Mouse (Mus musculus): ENCODE measurements around the gene Nptx1.

Gene Nptx1

DNA sequence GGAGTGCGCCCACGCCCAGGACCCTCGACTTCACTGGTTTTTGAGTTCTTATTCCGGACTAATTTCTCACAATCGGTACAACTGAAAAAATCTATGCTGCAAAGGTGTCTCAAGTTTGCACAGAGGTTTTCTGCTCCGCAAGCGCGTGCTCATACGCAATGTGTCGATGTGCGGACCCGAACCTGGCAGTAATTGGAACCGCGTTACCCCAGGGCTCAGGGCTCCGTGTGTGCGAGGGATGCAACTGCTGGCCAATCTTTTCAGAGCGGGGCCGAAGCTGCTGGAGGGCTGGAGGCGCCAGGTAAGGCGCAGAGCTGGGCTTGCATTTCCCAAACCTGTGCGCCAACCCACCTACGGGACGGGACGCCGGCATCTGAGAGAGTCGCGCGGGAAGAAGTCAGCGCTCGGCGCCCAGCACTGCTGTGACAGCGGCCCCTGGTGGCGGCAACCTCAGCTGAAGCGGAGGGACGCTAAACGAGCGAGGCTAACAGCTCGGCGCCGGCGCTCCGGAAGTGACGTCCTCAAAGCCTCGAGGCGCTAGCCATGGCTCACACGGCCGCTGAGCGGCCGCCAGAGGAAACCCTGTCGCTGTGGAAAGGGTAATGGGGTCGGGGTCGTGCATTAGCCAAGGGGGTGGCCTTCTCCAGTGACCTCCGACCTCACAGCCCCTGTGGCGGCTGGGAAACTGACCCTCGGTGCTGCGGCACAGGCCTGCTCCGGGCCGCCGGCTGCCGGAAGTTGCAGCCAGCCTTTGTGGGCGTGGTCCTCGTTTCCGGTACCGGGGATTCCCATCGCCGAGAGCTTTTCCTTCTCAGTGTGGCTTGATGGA lies 56.5 kb downstream of the Nptx1 start, which contains the start of gene Endov:
Endov (plus strand) TSS at position 487 of the 829 bp plus-strand sequence.
- peak; percentile 99 for DNase-seq
